Mouse (Mus musculus) embryonic facial prominence, embryonic 12.5 days (tissue): ENCODE data around the gene Msmb. TPM values are rescaled to one million over a fixed set of nuclear protein-coding genes. Genes with fewer than 3 reads are reported as not detected.
"Not testable (repeated sequence)": the region's sequence is repeated elsewhere in the genome, so short reads cannot be mapped to it uniquely, and the experiment has no call there.

Experiments
- ATAC-seq: fragments of 200-750 bp; cut with Nextera tagmentation; 2 replicates; pipeline ENCODE4 v1.8.0; 2017; ENCODE audit not compliant: insufficient number of reproducible peaks, insufficient read depth, low FRiP score, low TSS enrichment
- H3K27ac ChIP-seq: fragments of 300-500 bp; sonication (generic); 2 replicates; pipeline ENCODE4 v1.5.1; 2016; ENCODE audit warnings: mild to moderate bottlenecking
- H3K27me3 ChIP-seq: fragments of 300-500 bp; sonication (generic); 2 replicates; pipeline ENCODE4 v1.6.1; 2016; ENCODE audit warnings: mild to moderate bottlenecking, moderate library complexity
- H3K36me3 ChIP-seq: fragments of 300-500 bp; sonication (generic); 2 replicates; pipeline ENCODE4 v1.6.1; 2016; ENCODE audit warnings: mild to moderate bottlenecking
- H3K4me1 ChIP-seq: fragments of 300-500 bp; sonication (generic); 2 replicates; pipeline ENCODE4 v1.6.1; 2016
- H3K4me2 ChIP-seq: fragments of 300-500 bp; sonication (generic); replicated peaks from 2 replicates; pipeline ENCODE4 v1.6.1; 2016; ENCODE audit warnings: mild to moderate bottlenecking, moderate library complexity
- H3K4me3 ChIP-seq: fragments of 300-500 bp; sonication (generic); 2 replicates; pipeline ENCODE4 v1.5.1; 2016; ENCODE audit warnings: mild to moderate bottlenecking
- H3K9ac ChIP-seq: fragments of 300-500 bp; sonication (generic); 2 replicates; pipeline ENCODE4 v1.6.1; 2016; ENCODE audit warnings: mild to moderate bottlenecking, moderate library complexity
- H3K9me3 ChIP-seq: fragments of 300-500 bp; sonication (generic); 2 replicates; pipeline ENCODE4 v1.6.1; 2016; ENCODE audit warnings: mild to moderate bottlenecking, moderate library complexity
- WGBS: fragments of 180-500 bp; shearing (Covaris S2); methylation state at CpG from one replicate; pipeline ENCODE4 v1.1.7; 2016; 5-methylcytosine and 5-hydroxymethylcytosine counted together
- polyA plus RNA-seq: library from polyadenylated mRNA; unstranded; fragments of >200 nt; fragmentation: Nextera tagmentation; extraction: Ambion mirVana; gene quantifications from 2 replicates; pipeline ENCODE4 v1.2.1, GENCODE M21; 2016

Gene Msmb
- polyA plus RNA-seq, 1 experiment from 2014 or later = not detected

- Histone ChIP-seq H3K4me3 (no peak overlapping the region), H3K9ac (no peak overlapping the region), H3K27ac (no peak overlapping the region), H3K36me3 (no peaks in the 10 kb centered on the region), H3K9me3 (no peaks in the 10 kb centered on the region), H3K4me2 (no peak overlapping the region), H3K4me1 (peaks cover 16% of the 10 kb centered on the region), H3K27me3 (no peaks in the 10 kb centered on the region)
- WGBS = 79% methylated on average over 8 of the region's 8 CpGs
- no peak for ATAC-seq
These were observed 22.6 kb downstream of the Msmb start for GRCm38 (mm10) chr14:32164173-32165051.

- H3K27ac ChIP-seq = peak overlapping the region; percentile 86
- no peaks in the 10 kb centered on the region for H3K36me3 ChIP-seq
- peaks cover 14% of the 10 kb centered on the region for H3K4me1 ChIP-seq
- H3K4me3 ChIP-seq = peak overlapping the region; percentile 46
- peak; percentile 72; the same call in 1 of the 2 replicates for ATAC-seq
- H3K27me3 ChIP-seq = no peaks in the 10 kb centered on the region
- H3K9ac ChIP-seq = peak overlapping the region; percentile 55
- H3K9me3 ChIP-seq = no peaks in the 10 kb centered on the region
- WGBS = 1% methylated on average over 39 of the region's 42 CpGs
- H3K4me2 ChIP-seq = peak overlapping the region; percentile 89
These were observed 23.6 kb downstream of the Msmb start for GRCm38 (mm10) chr14:32165278-32166061.

DNA sequence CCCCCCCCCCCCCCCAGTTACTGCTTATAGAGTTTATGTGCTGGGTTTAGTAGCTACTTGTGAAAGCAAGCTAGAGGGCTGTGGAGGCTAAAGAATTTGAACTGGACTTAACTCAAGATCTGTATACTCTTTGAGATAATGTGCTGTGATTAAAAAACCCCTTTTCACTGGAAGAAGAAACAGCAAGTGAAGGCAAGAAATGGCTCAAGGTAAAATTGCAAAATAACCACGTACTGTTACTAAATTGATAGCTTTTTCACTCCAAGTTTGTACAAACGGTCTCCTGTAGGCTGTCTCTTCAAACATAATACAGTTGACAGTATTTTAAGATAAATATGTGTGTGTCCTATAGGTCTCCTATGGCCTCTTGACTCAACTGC lies 24.2 kb downstream of the Msmb start:
- Histone ChIP-seq H3K9ac (no peak overlapping the region), H3K4me2 (peak overlapping the region; percentile 89), H3K36me3 (no peaks in the 10 kb centered on the region), H3K27ac (no peak overlapping the region), H3K4me3 (peak overlapping the region; percentile 46; the same call in 1 of the 2 replicates), H3K4me1 (peaks cover 8% of the 10 kb centered on the region), H3K9me3 (no peaks in the 10 kb centered on the region), H3K27me3 (no peaks in the 10 kb centered on the region)
- 70% methylated on average over 2 of the region's 2 CpGs for WGBS
- ATAC-seq = no peak

GRCm38 (mm10) chr14:32166840-32167239 lies 25.0 kb downstream of the Msmb start:
- H3K4me2 ChIP-seq = no peak overlapping the region

DNA sequence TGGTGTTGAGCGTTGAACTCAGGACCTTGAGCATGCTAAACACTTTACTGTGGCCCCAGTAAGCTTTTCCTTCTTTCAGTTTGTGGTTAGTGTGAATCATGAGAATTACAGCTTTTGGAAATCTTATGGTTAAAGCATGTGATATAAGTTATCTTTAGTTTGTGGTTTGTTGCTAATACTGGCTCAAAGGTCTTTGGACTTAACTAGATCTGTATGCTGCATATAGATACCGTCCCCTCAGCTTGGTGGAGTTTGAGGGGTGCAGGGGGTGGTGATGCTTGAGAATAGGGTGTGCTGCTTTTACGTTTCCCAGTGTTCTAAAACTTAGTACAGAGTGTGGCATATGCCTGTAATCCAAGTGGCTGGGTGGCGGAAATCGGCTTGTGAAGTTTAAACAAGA lies 25.5 kb downstream of the Msmb start:
- Histone ChIP-seq H3K4me3 (no peak overlapping the region), H3K9ac (no peak overlapping the region), H3K9me3 (no peaks in the 10 kb centered on the region), H3K4me1 (peaks cover 6% of the 10 kb centered on the region), H3K27me3 (no peaks in the 10 kb centered on the region), H3K4me2 (no peak overlapping the region), H3K27ac (no peak overlapping the region), H3K36me3 (no peaks in the 10 kb centered on the region)
- 89% methylated on average over 5 of the region's 5 CpGs for WGBS
- no peak for ATAC-seq

More at GRCm38 (mm10) chr14:32166840-32167239, 25.0 kb downstream of the Msmb start:
- no peaks in the 10 kb centered on the region for H3K27me3 ChIP-seq
- WGBS = 82% methylated on average over 1 of the region's 1 CpGs
- no peak for ATAC-seq
- H3K9me3 ChIP-seq = no peaks in the 10 kb centered on the region
- no peak overlapping the region for H3K9ac ChIP-seq
- H3K4me3 ChIP-seq = no peak overlapping the region
- H3K27ac ChIP-seq = no peak overlapping the region
- no peaks in the 10 kb centered on the region for H3K36me3 ChIP-seq
- peaks cover 6% of the 10 kb centered on the region for H3K4me1 ChIP-seq

DNA sequence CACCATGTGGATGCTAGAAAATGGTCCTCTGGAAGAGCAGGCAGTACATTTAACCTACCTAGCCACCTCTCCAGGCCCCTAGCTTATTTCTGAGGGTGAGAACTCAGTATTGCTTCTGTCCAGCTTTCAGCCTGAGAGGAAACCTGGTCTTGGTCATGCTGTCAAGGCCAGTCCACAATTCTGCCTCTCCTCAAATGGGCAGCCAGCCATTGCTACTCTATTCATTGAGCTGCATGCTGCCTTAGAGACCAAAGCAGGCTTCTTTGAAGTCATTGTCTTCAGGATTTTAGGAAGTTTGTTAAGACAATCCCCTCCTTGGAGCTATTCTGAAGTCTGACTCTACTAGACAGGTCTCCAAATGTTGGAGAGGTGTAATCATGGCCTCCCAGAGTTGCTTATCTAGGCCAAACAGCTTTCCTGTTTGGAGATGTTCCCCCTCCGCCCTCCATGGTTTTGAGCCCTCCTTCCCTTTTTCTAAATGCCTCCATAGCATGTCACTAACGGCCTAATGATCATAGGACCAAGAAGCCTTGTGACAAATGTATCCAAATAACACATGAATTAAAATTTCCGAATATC lies 26.9 kb downstream of the Msmb start:
- Histone ChIP-seq H3K36me3 (peaks cover 11% of the 10 kb centered on the region), H3K9ac (no peak overlapping the region), H3K27me3 (no peaks in the 10 kb centered on the region), H3K4me1 (peaks cover 6% of the 10 kb centered on the region), H3K4me2 (no peak overlapping the region), H3K27ac (no peak overlapping the region), H3K4me3 (no peak overlapping the region), H3K9me3 (no peaks in the 10 kb centered on the region)
- 86% methylated on average over 3 of the region's 3 CpGs for whole genome bisulfite sequencing
- ATAC-seq = no peak

DNA sequence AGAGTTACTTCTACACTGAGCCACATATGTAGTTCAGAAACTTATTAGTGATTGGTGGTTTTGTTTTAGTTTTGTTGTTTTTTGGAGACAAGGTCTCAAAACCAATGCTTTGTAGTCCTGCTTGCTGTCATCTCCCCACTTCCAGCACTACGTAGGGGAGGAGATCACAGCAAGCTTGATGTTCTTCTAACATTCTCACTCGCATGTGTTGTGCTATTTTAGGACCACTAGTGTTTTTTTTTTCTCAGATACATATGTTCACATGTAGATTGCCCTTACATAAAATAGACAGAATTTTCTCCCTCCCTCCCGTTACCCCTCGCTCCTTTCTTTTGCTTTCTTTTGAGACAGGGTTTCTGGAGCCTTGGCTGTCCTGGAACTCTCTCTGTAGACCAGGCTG lies 28.3 kb downstream of the Msmb start:
- 88% methylated on average over 4 of the region's 4 CpGs for WGBS
- Histone ChIP-seq H3K36me3 (peaks cover 20% of the 10 kb centered on the region), H3K9me3 (no peaks in the 10 kb centered on the region)

GRCm38 (mm10) chr14:32175310-32175709 lies 33.5 kb downstream of the Msmb start:
- Histone ChIP-seq H3K9ac (no peak overlapping the region), H3K27me3 (no peaks in the 10 kb centered on the region), H3K4me3 (no peak overlapping the region), H3K4me1 (no peaks in the 10 kb centered on the region), H3K36me3 (peaks cover 33% of the 10 kb centered on the region), H3K4me2 (no peak overlapping the region), H3K27ac (no peak overlapping the region), H3K9me3 (no peaks in the 10 kb centered on the region)
- 92% methylated on average over 2 of the region's 2 CpGs for WGBS
- ATAC-seq = no peak

More for the DNA sequence above, 28.3 kb downstream of the Msmb start:
- no peak for ATAC-seq
- Histone ChIP-seq H3K4me2 (no peak overlapping the region), H3K27me3 (no peaks in the 10 kb centered on the region), H3K27ac (no peak overlapping the region), H3K4me3 (no peak overlapping the region), H3K4me1 (peaks cover 5% of the 10 kb centered on the region), H3K9ac (no peak overlapping the region)

DNA sequence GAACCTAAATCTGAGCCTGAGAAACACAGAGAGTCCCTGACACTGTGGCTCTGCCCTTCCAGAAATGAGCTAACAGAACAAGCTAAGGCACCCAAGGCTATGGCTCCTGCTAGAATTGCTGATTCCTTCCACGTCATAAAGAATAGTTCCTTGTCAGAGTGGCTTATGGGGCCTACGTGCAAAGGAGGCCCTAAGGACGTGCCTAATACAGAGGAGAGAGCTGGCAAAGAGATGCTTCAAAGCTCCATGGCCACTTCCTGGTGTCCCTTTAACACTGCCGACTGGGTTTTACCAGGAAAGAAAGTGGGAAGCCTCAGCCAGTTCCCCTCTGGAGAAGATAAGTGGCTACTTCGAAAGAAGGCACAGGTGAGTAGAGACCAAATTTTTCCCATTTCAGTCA lies 34.8 kb downstream of the Msmb start:
- not testable (repeated sequence) for H3K4me2 ChIP-seq, H3K4me1 ChIP-seq, H3K27me3 ChIP-seq, ATAC-seq, H3K27ac ChIP-seq, H3K9ac ChIP-seq, H3K9me3 ChIP-seq, H3K4me3 ChIP-seq
- WGBS = 87% methylated on average over 5 of the region's 5 CpGs
- peaks cover 43% of the 10 kb centered on the region for H3K36me3 ChIP-seq

GRCm38 (mm10) chr14:32179393-32180195 lies 37.8 kb downstream of the Msmb start:
- H3K4me2 ChIP-seq = no peak overlapping the region
- no peak overlapping the region for H3K4me3 ChIP-seq
- H3K36me3 ChIP-seq = peaks cover 52% of the 10 kb centered on the region
- no peak for ATAC-seq
- WGBS = 90% methylated on average over 10 of the region's 10 CpGs
- H3K9me3 ChIP-seq = no peaks in the 10 kb centered on the region
- no peaks in the 10 kb centered on the region for H3K4me1 ChIP-seq
- no peak overlapping the region for H3K27ac ChIP-seq
- H3K27me3 ChIP-seq = no peaks in the 10 kb centered on the region
- H3K9ac ChIP-seq = no peak overlapping the region

GRCm38 (mm10) chr14:32180861-32181260 lies 39.0 kb downstream of the Msmb start:
- H3K9ac ChIP-seq = no peak overlapping the region
- no peaks in the 10 kb centered on the region for H3K9me3 ChIP-seq
- no peaks in the 10 kb centered on the region for H3K4me1 ChIP-seq
- H3K27ac ChIP-seq = no peak overlapping the region
- WGBS = 90% methylated on average over 6 of the region's 6 CpGs
- H3K27me3 ChIP-seq = no peaks in the 10 kb centered on the region
- H3K36me3 ChIP-seq = peaks cover 53% of the 10 kb centered on the region
- no peak overlapping the region for H3K4me3 ChIP-seq
- ATAC-seq = no peak
- H3K4me2 ChIP-seq = no peak overlapping the region
